In the genomic region with DNA sequence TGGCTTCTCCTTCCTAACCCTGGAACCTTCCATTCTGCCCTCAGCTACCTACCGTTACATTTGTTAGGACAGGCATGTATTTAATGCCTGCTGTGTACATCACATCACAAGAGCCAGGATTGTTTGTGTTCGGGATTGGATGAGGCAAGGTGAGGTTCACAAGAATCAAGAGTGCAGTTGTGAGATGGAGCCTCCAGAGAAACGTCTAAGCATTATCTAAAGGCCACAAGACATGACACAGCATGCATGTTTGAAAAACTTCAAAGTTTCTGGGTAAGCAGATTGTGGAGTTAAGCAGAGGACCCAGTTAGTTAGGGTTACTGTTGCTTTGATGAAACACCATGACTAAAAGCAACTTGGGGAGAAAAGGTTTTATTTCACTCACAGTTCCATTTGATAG, we compare ENCODE assay signal across 22 mouse cellular contexts.
A peak's percentile ranks its signal among the peaks of the same experiment; 100 is the strongest.
DNase-seq lines count a peak whose midpoint lies in the region; ATAC-seq and TF ChIP-seq lines count a peak whose summit lies in the region.
"Had no signal": no experiment of that assay in that cellular context is flagged by ENCODE, and none has a peak within 500 bp of the region (broad histone marks: within the 10 kb centered on the region; RNA-seq: fewer than 3 reads in every experiment).

No protein-coding gene starts in this region.

- 0 out of 2 replicates have a peak overlapping the region, but pooled peaks have one; percentile 7 for H3K27ac ChIP-seq in liver, embryonic 12.5 days
- no peak overlapping the region for H3K27ac ChIP-seq in liver, postnatal 0 days (ENCODE audit: low read depth)
- H3K27ac ChIP-seq in liver, embryonic 14.5 days: no peak overlapping the region
- H3K27ac ChIP-seq: embryonic facial prominence, embryonic 12.5 days; forebrain, embryonic 13.5 days; hindbrain, embryonic 12.5 days had no signal

- H3K36me3 ChIP-seq in liver, embryonic 12.5 days: peaks cover 13% of the 10 kb centered on the region; the same call in 1 of the 2 replicates
- H3K36me3 ChIP-seq in liver, postnatal 0 days (replicated peaks; ENCODE audit: insufficient read depth, low read length): no peaks in the 10 kb centered on the region; the same call in 1 of the 2 replicates
- H3K36me3 ChIP-seq in liver, embryonic 14.5 days (replicated peaks; ENCODE audit: control insufficient read depth, insufficient read depth, low read depth): no peaks in the 10 kb centered on the region
- H3K36me3 ChIP-seq: embryonic facial prominence, embryonic 12.5 days; hindbrain, embryonic 12.5 days had no signal

- no peak overlapping the region for H3K9ac ChIP-seq in liver, embryonic 12.5 days
- H3K9ac ChIP-seq in liver, postnatal 0 days (replicated peaks): no peak overlapping the region
- H3K9ac ChIP-seq in liver, embryonic 14.5 days (replicated peaks): no peak overlapping the region
- H3K9ac ChIP-seq: embryonic facial prominence, embryonic 12.5 days; forebrain, embryonic 13.5 days; forebrain, postnatal 0 days; hindbrain, embryonic 12.5 days had no signal

- H3K27me3 ChIP-seq in liver, embryonic 12.5 days (replicated peaks): no peaks in the 10 kb centered on the region
- H3K27me3 ChIP-seq in liver, postnatal 0 days (ENCODE audit: insufficient read depth, low read length): no peaks in the 10 kb centered on the region
- no peaks in the 10 kb centered on the region for H3K27me3 ChIP-seq in liver, embryonic 14.5 days (ENCODE audit: control insufficient read depth, insufficient read depth, low read length)
- H3K27me3 ChIP-seq: embryonic facial prominence, embryonic 12.5 days; forebrain, embryonic 13.5 days; hindbrain, embryonic 12.5 days had no signal

- peaks cover 50% of the 10 kb centered on the region for H3K4me1 ChIP-seq in liver, embryonic 12.5 days
- H3K4me1 ChIP-seq in liver, postnatal 0 days (ENCODE audit: insufficient read depth): peaks cover 45% of the 10 kb centered on the region
- peaks cover 3 to 37% of the 10 kb centered on the region in 2 experiments for H3K4me1 ChIP-seq in liver, embryonic 14.5 days (replicated peaks; ENCODE audit: control insufficient read depth in 2 of 2, insufficient read depth in 2 of 2, low read length in 1 of 2)
- H3K4me1 ChIP-seq: forebrain, embryonic 13.5 days; hindbrain, embryonic 12.5 days had no signal

- ATAC-seq in liver, embryonic 12.5 days: peak; percentile 60; the same call in 1 of the 2 replicates
- no peak for ATAC-seq in liver, postnatal 0 days
- ATAC-seq in liver, embryonic 14.5 days (ENCODE audit: insufficient read depth): peak; percentile 34; the same call in 1 of the 2 replicates
- ATAC-seq: forebrain, embryonic 13.5 days; forebrain, postnatal 0 days; hindbrain, embryonic 16.5 days had no signal

- 45% methylated on average over 3 of the region's 3 CpGs for WGBS in liver, embryonic 12.5 days (ENCODE audit: insufficient replicate concordance)
- whole genome bisulfite sequencing in liver, postnatal 0 days (ENCODE audit: insufficient replicate concordance): 61% methylated on average over 3 of the region's 3 CpGs
- 34% methylated on average over 3 of the region's 3 CpGs for WGBS in liver, embryonic 14.5 days (ENCODE audit: insufficient replicate concordance)

- H3K9me3 ChIP-seq in liver, embryonic 12.5 days (replicated peaks): no peaks in the 10 kb centered on the region
- H3K9me3 ChIP-seq in liver, postnatal 0 days (ENCODE audit: low read length): no peaks in the 10 kb centered on the region
- H3K9me3 ChIP-seq in liver, embryonic 14.5 days (ENCODE audit: control insufficient read depth, low read length): no peaks in the 10 kb centered on the region
- H3K9me3 ChIP-seq: embryonic facial prominence, embryonic 12.5 days; forebrain, embryonic 13.5 days; hindbrain, embryonic 12.5 days had no signal

- no peak for DNase-seq in liver, postnatal 0 days
- peak; percentile 16 for DNase-seq in c-Kit-positive CD71-positive TER-119-positive erythroid progenitor cells, embryonic 14.5 days (ENCODE audit: low spot score)
- no peak for DNase-seq in liver, embryonic 14.5 days (ENCODE audit: low read depth in 3 of 3, low spot score in 3 of 3)
- DNase-seq in frontal cortex, postnatal 36 days (ENCODE audit: low spot score in 2 of 2): no peak
- DNase-seq in left cerebral cortex, adult 9 months (ENCODE audit: low spot score in 2 of 2): no peak
- DNase-seq in embryo, embryonic 9.5 days (ENCODE audit: extremely low spot score): no peak
- DNase-seq: adrenal gland, adult 2 months; adrenal gland, postnatal 25 days; cerebellum, adult 11 months; cerebellum, adult 8-10 months; cerebellum, postnatal 14 days; embryo, embryonic 11 days; forebrain, postnatal 0 days; gastrocnemius, postnatal 36 days; heart, adult 11 months; heart, postnatal 10 days; heart, postnatal 4 days had no signal

- no peak for TF ChIP-seq CTCF in liver, postnatal 0 days (IDR thresholded peaks at IDR 0.05; ENCODE audit: low read depth)
- TF ChIP-seq CTCF in liver, embryonic 14.5 days (IDR thresholded peaks at IDR 0.05; ENCODE audit: low read depth): no peak

- H3K4me2 ChIP-seq in liver, embryonic 12.5 days: no peak overlapping the region
- no peak overlapping the region for H3K4me2 ChIP-seq in liver, postnatal 0 days (ENCODE audit: low read depth, low read length)
- H3K4me2 ChIP-seq in liver, embryonic 14.5 days (ENCODE audit: low read depth): no peak overlapping the region
- H3K4me2 ChIP-seq: embryonic facial prominence, embryonic 12.5 days; forebrain, embryonic 13.5 days; hindbrain, embryonic 12.5 days had no signal

- TF ChIP-seq EP300 in liver, postnatal 0 days (IDR thresholded peaks at IDR 0.05; ENCODE audit: low read depth): no peak
- peak; percentile 44; the same call in 1 of the 2 replicates for TF ChIP-seq EP300 in liver, embryonic 14.5 days (IDR thresholded peaks at IDR 0.05; ENCODE audit: low read depth)

- H3K4me3 ChIP-seq in liver, embryonic 12.5 days: no peak overlapping the region
- no peak overlapping the region for H3K4me3 ChIP-seq in liver, postnatal 0 days (ENCODE audit: low read depth, low read length)
- H3K4me3 ChIP-seq in liver, embryonic 14.5 days (ENCODE audit: insufficient read depth in 1 of 2, low read depth in 2 of 2, low read length in 2 of 2): no peak overlapping the region
- H3K4me3 ChIP-seq: embryonic facial prominence, embryonic 12.5 days; forebrain, embryonic 13.5 days; hindbrain, embryonic 12.5 days had no signal
